Mouse (Mus musculus) spleen, adult 2 months (tissue): Measurements from ENCODE around the gene Adamtsl5. TPM values are rescaled to one million over a fixed set of nuclear protein-coding genes. Genes with fewer than 3 reads are reported as not detected.

Source experiments
- DNase-seq, 2 experiments: peaks; one replicate each; pipeline versions ENCODE4 v3.0.0 to v3.0.0-alpha.2; 2012 to 2021; ENCODE audit warnings: low spot score in 2 of 2, low read depth in 1 of 2
- H3K27ac ChIP-seq: fragments of 200-500 bp; 2 replicates; pipeline ENCODE4 v1.5.1; 2012; ENCODE audit warnings: low read length, inconsistent platforms; ENCODE audit not compliant: insufficient read depth
- H3K27me3 ChIP-seq: fragments of 200-500 bp; 2 replicates; pipeline ENCODE4 v1.6.1; 2012; ENCODE audit warnings: mild to moderate bottlenecking, moderate library complexity, low read length, inconsistent platforms; ENCODE audit not compliant: control insufficient read depth, insufficient read depth
- H3K36me3 ChIP-seq: fragments of 200-500 bp; 2 replicates; pipeline ENCODE4 v1.6.1; 2012; ENCODE audit warnings: mild to moderate bottlenecking, low read length, inconsistent platforms; ENCODE audit not compliant: control insufficient read depth, insufficient read depth
- H3K4me1 ChIP-seq: fragments of 200-500 bp; 2 replicates; pipeline ENCODE4 v1.6.1; 2011; ENCODE audit warnings: inconsistent platforms; ENCODE audit not compliant: control insufficient read depth, insufficient read depth, insufficient read length
- H3K4me3 ChIP-seq: fragments of 200-500 bp; 2 replicates; pipeline ENCODE4 v1.5.1; 2011; ENCODE audit warnings: mild to moderate bottlenecking, inconsistent platforms; ENCODE audit not compliant: insufficient read depth, insufficient read length; ENCODE audit errors: extremely low read depth
- CTCF ChIP-seq: fragments of 200-500 bp; IDR thresholded peaks from 2 replicates; pipeline ENCODE4 v1.5.1; 2011; ENCODE audit warnings: mild to moderate bottlenecking, inconsistent platforms; ENCODE audit not compliant: insufficient read depth, insufficient read length, insufficient replicate concordance; ENCODE audit errors: extremely low read depth
- POLR2A ChIP-seq: fragments of 200-500 bp; IDR thresholded peaks from 2 replicates; pipeline ENCODE4 v1.6.1; 2011; ENCODE audit warnings: low read depth, low read length, inconsistent platforms
- WGBS: fragments of 180-500 bp; shearing (Covaris S2); methylation state at CpG from one replicate; pipeline ENCODE4 v1.1.7; 2018; 5-methylcytosine and 5-hydroxymethylcytosine counted together
- polyA plus RNA-seq: library from polyadenylated mRNA; depleted of rRNA; stranded (reverse); fragments of >200 nt; gene quantifications from 2 replicates; pipeline ENCODE4 v1.2.3, GENCODE M21; 2012

Gene Adamtsl5
- polyA plus RNA-seq, 1 experiment = 8.8 TPM

GRCm38 (mm10) chr10:80363734-80364133 is 15.5 kb upstream of the Adamtsl5 start:
- Histone ChIP-seq H3K36me3 (no peaks in the 10 kb centered on the region), H3K27ac (no peak overlapping the region), H3K4me1 (no peaks in the 10 kb centered on the region), H3K4me3 (no peak overlapping the region), H3K27me3 (peaks cover 5% of the 10 kb centered on the region; the same call in 1 of the 2 replicates)
- WGBS = 51% methylated on average over 6 of the region's 6 CpGs
- DNase-seq = no peak
- TF ChIP-seq CTCF = no peak

- Histone ChIP-seq H3K4me1 (no peaks in the 10 kb centered on the region; the same call in 1 of the 2 replicates), H3K4me3 (no peak overlapping the region), H3K27me3 (peaks cover 15% of the 10 kb centered on the region), H3K27ac (no peak overlapping the region), H3K36me3 (no peaks in the 10 kb centered on the region)
- DNase-seq = no peak
- 9% methylated on average over 31 of the region's 31 CpGs for WGBS
- TF ChIP-seq CTCF (no peak), POLR2A (no peak)
These were observed 9.9 kb upstream of the Adamtsl5 start for GRCm38 (mm10) chr10:80357994-80358639.

- DNase-seq = no peak
- peaks cover 15% of the 10 kb centered on the region for H3K27me3 ChIP-seq
- no peak overlapping the region for H3K27ac ChIP-seq
- no peak for TF ChIP-seq CTCF
- no peak for TF ChIP-seq POLR2A
- 38% methylated on average over 7 of the region's 7 CpGs for WGBS
- H3K36me3 ChIP-seq = no peaks in the 10 kb centered on the region
- H3K4me1 ChIP-seq = no peaks in the 10 kb centered on the region; the same call in 1 of the 2 replicates
- H3K4me3 ChIP-seq = no peak overlapping the region
These were observed 9.1 kb upstream of the Adamtsl5 start for GRCm38 (mm10) chr10:80357336-80357735.

- no peaks in the 10 kb centered on the region; the same call in 1 of the 2 replicates for H3K4me1 ChIP-seq
- no peak overlapping the region for H3K27ac ChIP-seq
- H3K27me3 ChIP-seq = peaks cover 15% of the 10 kb centered on the region
- DNase-seq = no peak
- no peaks in the 10 kb centered on the region for H3K36me3 ChIP-seq
- H3K4me3 ChIP-seq = no peak overlapping the region
- 7% methylated on average over 34 of the region's 34 CpGs for WGBS
- TF ChIP-seq CTCF (no peak), POLR2A (no peak)
These were observed 8.5 kb upstream of the Adamtsl5 start for GRCm38 (mm10) chr10:80356737-80357136.

- Histone ChIP-seq H3K4me3 (no peak within 1 kb of the TSS), H3K36me3 (no peaks in the 10 kb centered on the region), H3K27ac (no peak within 1 kb of the TSS), H3K27me3 (peaks cover 15% of the 10 kb centered on the region), H3K4me1 (no peaks in the 10 kb centered on the region; the same call in 1 of the 2 replicates)
- TF ChIP-seq CTCF (no peak), POLR2A (no peak)
- no peak for DNase-seq
- 2% methylated on average over 50 of the region's 53 CpGs for WGBS
These were observed 7.9 kb upstream of the Adamtsl5 start, which contains the start of gene Plk5 for GRCm38 (mm10) chr10:80356001-80356682. Plk5 (plus strand) TSS chr10:80356459.

- no peak for DNase-seq
- no peaks in the 10 kb centered on the region for H3K36me3 ChIP-seq
- TF ChIP-seq POLR2A (no peak), CTCF (no peak)
- H3K27me3 ChIP-seq = peaks cover 15% of the 10 kb centered on the region
- H3K27ac ChIP-seq = no peak overlapping the region
- H3K4me1 ChIP-seq = no peaks in the 10 kb centered on the region; the same call in 1 of the 2 replicates
- 31% methylated on average over 9 of the region's 9 CpGs for WGBS
- no peak overlapping the region for H3K4me3 ChIP-seq
These were observed 7.2 kb upstream of the Adamtsl5 start for GRCm38 (mm10) chr10:80355431-80355830.

GRCm38 (mm10) chr10:80352727-80353126 is 4.5 kb upstream of the Adamtsl5 start:
- no peak for TF ChIP-seq POLR2A
- no peak for TF ChIP-seq CTCF
- 44% methylated on average over 8 of the region's 8 CpGs for WGBS
- H3K4me3 ChIP-seq = no peak overlapping the region
- H3K27me3 ChIP-seq = peaks cover 16% of the 10 kb centered on the region
- H3K4me1 ChIP-seq = peaks cover 6% of the 10 kb centered on the region; the same call in 1 of the 2 replicates
- H3K27ac ChIP-seq = no peak overlapping the region
- DNase-seq = no peak
- H3K36me3 ChIP-seq = no peaks in the 10 kb centered on the region
